Mouse (Mus musculus): ENCODE data around the gene Ahnak. TPM values are rescaled to one million over a fixed set of nuclear protein-coding genes. Genes with fewer than 3 reads are reported as not detected.
A peak's percentile ranks its signal among the peaks of the same experiment; 100 is the strongest.
"Not testable (repeated sequence)": the region's sequence is repeated elsewhere in the genome, so short reads cannot be mapped to it uniquely, and the experiment has no call there.

Ahnak gene
- total and polyA plus RNA-seq, 3 experiments, result 23.0 to 348 (median 299) TPM

- H3K27ac ChIP-seq, result peak overlapping the region; percentile 96
- no peaks in the 10 kb centered on the region for H3K27me3 ChIP-seq (ENCODE audit: control insufficient read depth, insufficient read depth, low read length)
- peak overlapping the region; percentile 12; the same call in 1 of the 2 replicates for H3K9ac ChIP-seq (ENCODE audit: low read depth, low read length)
- TF ChIP-seq CTCF (IDR thresholded peaks at IDR 0.05) (no peak), POLR2A (IDR thresholded peaks at IDR 0.05; ENCODE audit: insufficient read depth, low read depth, low read length) (no peak), EP300 (IDR thresholded peaks at IDR 0.05; ENCODE audit: insufficient read depth, low read depth, low read length) (no peak)
- intact Hi-C loops (cut with DNase I), result loop anchor here (5.0 kb wide), 1 partner anchor 93 kb away; the partner anchor contains the start of gene Ubxn1
- H3K4me1 ChIP-seq (ENCODE audit: control insufficient read depth, insufficient read depth, low read length), result peaks cover 5% of the 10 kb centered on the region
- H3K4me3 ChIP-seq, result peak overlapping the region; percentile 76
- 55% methylated on average over 8 of the region's 8 CpGs for WGBS
- H3K79me2 ChIP-seq (replicated peaks; ENCODE audit: control insufficient read depth, insufficient read depth, low read length), result no peaks in the 10 kb centered on the region
- peaks cover 6% of the 10 kb centered on the region; the same call in 1 of the 2 replicates for H3K36me3 ChIP-seq (ENCODE audit: control insufficient read depth, insufficient read depth, low read length)
- DNase-seq, result peak; percentile 24 to 38
Observed at GRCm38 (mm10) chr19:8965771-8966170, 23.3 kb upstream of the Ahnak start.

GRCm38 (mm10) chr19:8966198-8966589, 22.9 kb upstream of the Ahnak start:
- 17% methylated on average over 5 of the region's 5 CpGs for WGBS
- Histone ChIP-seq H3K9ac (ENCODE audit: low read depth, low read length) (peak overlapping the region; percentile 76), H3K4me1 (ENCODE audit: control insufficient read depth, insufficient read depth, low read length) (peaks cover 5% of the 10 kb centered on the region), H3K4me3 (peak overlapping the region; percentile 76), H3K27ac (peak overlapping the region; percentile 96), H3K36me3 (ENCODE audit: control insufficient read depth, insufficient read depth, low read length) (peaks cover 8% of the 10 kb centered on the region; the same call in 1 of the 2 replicates), H3K79me2 (replicated peaks; ENCODE audit: control insufficient read depth, insufficient read depth, low read length) (no peaks in the 10 kb centered on the region), H3K27me3 (ENCODE audit: control insufficient read depth, insufficient read depth, low read length) (no peaks in the 10 kb centered on the region)
- TF ChIP-seq CTCF (IDR thresholded peaks at IDR 0.05) (no peak), EP300 (IDR thresholded peaks at IDR 0.05; ENCODE audit: insufficient read depth, low read depth, low read length) (no peak), POLR2A (IDR thresholded peaks at IDR 0.05; ENCODE audit: insufficient read depth, low read depth, low read length) (no peak)
- no peak for DNase-seq
- intact Hi-C loops (cut with DNase I), result loop anchor here (5.0 kb wide), 1 partner anchor 94 kb away; the partner anchor contains the start of gene Ubxn1

GRCm38 (mm10) chr19:8966590-8967372, 22.3 kb upstream of the Ahnak start, which contains the start of gene Eef1g:
Eef1g (plus strand) TSS chr19:8967041.
- peaks cover 5% of the 10 kb centered on the region for H3K4me1 ChIP-seq (ENCODE audit: control insufficient read depth, insufficient read depth, low read length)
- intact Hi-C loops (cut with DNase I), result loop anchor here (5.0 kb wide), 1 partner anchor 94 kb away; the partner anchor contains the start of gene Ubxn1
- WGBS, result under 1% methylated on average over 52 of the region's 52 CpGs
- H3K79me2 ChIP-seq (replicated peaks; ENCODE audit: control insufficient read depth, insufficient read depth, low read length), result no peaks in the 10 kb centered on the region
- peak within 1 kb of the TSS; percentile 82 for H3K4me3 ChIP-seq
- DNase-seq, result peak; percentile 96 to 100
- peaks cover 8% of the 10 kb centered on the region; the same call in 1 of the 2 replicates for H3K36me3 ChIP-seq (ENCODE audit: control insufficient read depth, insufficient read depth, low read length)
- H3K27me3 ChIP-seq (ENCODE audit: control insufficient read depth, insufficient read depth, low read length), result no peaks in the 10 kb centered on the region
- peak within 1 kb of the TSS; percentile 96 for H3K27ac ChIP-seq
- peak within 1 kb of the TSS; percentile 79 for H3K9ac ChIP-seq (ENCODE audit: low read depth, low read length)
- no peak for TF ChIP-seq CTCF (IDR thresholded peaks at IDR 0.05)
- TF ChIP-seq POLR2A (IDR thresholded peaks at IDR 0.05; ENCODE audit: insufficient read depth, low read depth, low read length), result peak; percentile 88
- peak; percentile 53 for TF ChIP-seq EP300 (IDR thresholded peaks at IDR 0.05; ENCODE audit: insufficient read depth, low read depth, low read length)

GRCm38 (mm10) chr19:8967373-8967743, 21.7 kb upstream of the Ahnak start:
- intact Hi-C loops (cut with DNase I), result loop anchor here (5.0 kb wide), 1 partner anchor 95 kb away; the partner anchor contains the start of gene Ubxn1

GRCm38 (mm10) chr19:8967893-8968292, 21.2 kb upstream of the Ahnak start:
- intact Hi-C loops (cut with DNase I), result loop anchor here (5.0 kb wide), 1 partner anchor 96 kb away; the partner anchor contains the start of gene Ubxn1
- Histone ChIP-seq H3K27me3 (ENCODE audit: control insufficient read depth, insufficient read depth, low read length) (no peaks in the 10 kb centered on the region), H3K9ac (ENCODE audit: low read depth, low read length) (peak overlapping the region; percentile 79), H3K4me1 (ENCODE audit: control insufficient read depth, insufficient read depth, low read length) (peaks cover 5% of the 10 kb centered on the region), H3K79me2 (replicated peaks; ENCODE audit: control insufficient read depth, insufficient read depth, low read length) (no peaks in the 10 kb centered on the region), H3K4me3 (peak overlapping the region; percentile 82), H3K27ac (peak overlapping the region; percentile 67), H3K36me3 (ENCODE audit: control insufficient read depth, insufficient read depth, low read length) (peaks cover 8% of the 10 kb centered on the region)
- WGBS, result 2% methylated on average over 9 of the region's 9 CpGs
- no peak for DNase-seq
- TF ChIP-seq CTCF (IDR thresholded peaks at IDR 0.05), result no peak
- TF ChIP-seq EP300 (IDR thresholded peaks at IDR 0.05; ENCODE audit: insufficient read depth, low read depth, low read length), result no peak
- TF ChIP-seq POLR2A (IDR thresholded peaks at IDR 0.05; ENCODE audit: insufficient read depth, low read depth, low read length), result no peak

More at GRCm38 (mm10) chr19:8967373-8967743, 21.7 kb upstream of the Ahnak start:
- peak overlapping the region; percentile 82 for H3K4me3 ChIP-seq
- no peak for TF ChIP-seq CTCF (IDR thresholded peaks at IDR 0.05)
- TF ChIP-seq EP300 (IDR thresholded peaks at IDR 0.05; ENCODE audit: insufficient read depth, low read depth, low read length), result no peak
- no peak for TF ChIP-seq POLR2A (IDR thresholded peaks at IDR 0.05; ENCODE audit: insufficient read depth, low read depth, low read length)
- peak overlapping the region; percentile 67 for H3K27ac ChIP-seq
- peak overlapping the region; percentile 79 for H3K9ac ChIP-seq (ENCODE audit: low read depth, low read length)
- under 1% methylated on average over 8 of the region's 8 CpGs for WGBS
- no peaks in the 10 kb centered on the region for H3K27me3 ChIP-seq (ENCODE audit: control insufficient read depth, insufficient read depth, low read length)
- H3K36me3 ChIP-seq (ENCODE audit: control insufficient read depth, insufficient read depth, low read length), result peaks cover 8% of the 10 kb centered on the region
- no peaks in the 10 kb centered on the region for H3K79me2 ChIP-seq (replicated peaks; ENCODE audit: control insufficient read depth, insufficient read depth, low read length)
- H3K4me1 ChIP-seq (ENCODE audit: control insufficient read depth, insufficient read depth, low read length), result peaks cover 5% of the 10 kb centered on the region
- no peak for DNase-seq

- peaks cover 24% of the 10 kb centered on the region for H3K36me3 ChIP-seq (ENCODE audit: control insufficient read depth, insufficient read depth, low read length)
- H3K79me2 ChIP-seq (replicated peaks; ENCODE audit: control insufficient read depth, insufficient read depth, low read length); H3K4me1 ChIP-seq (ENCODE audit: control insufficient read depth, insufficient read depth, low read length); H3K9ac ChIP-seq (ENCODE audit: low read depth, low read length); H3K27ac ChIP-seq; DNase-seq; H3K4me3 ChIP-seq; intact Hi-C loops (cut with DNase I); H3K27me3 ChIP-seq (ENCODE audit: control insufficient read depth, insufficient read depth, low read length): not testable (repeated sequence)
- WGBS, result 87% methylated on average over 8 of the region's 8 CpGs
Observed at GRCm38 (mm10) chr19:8972491-8972890, 16.6 kb upstream of the Ahnak start.

All from heart, adult 2 months (tissue).